Mouse (Mus musculus) layer of hippocampus, adult 8-10 months (tissue): ENCODE measurements at regions not wholly inside any gene's neighbourhood (a gene's known extent, or its start where the extent isn't known, plus 50 kb on each side); places are given as distances from the start of the nearest gene placed in this dataset.

Experiments
- DNase-seq, 2 experiments: peaks; one replicate each; pipeline ENCODE4 v3.0.0; 2022; ENCODE audit warnings: low spot score in 2 of 2

- DNase-seq = no peak
Measured at GRCm38 (mm10) chr8:74555434-74555833, 317.5 kb upstream of the Isx start.

- no peak for DNase-seq
Measured at GRCm38 (mm10) chr8:74557539-74558464, 315.2 kb upstream of the Isx start.

DNA sequence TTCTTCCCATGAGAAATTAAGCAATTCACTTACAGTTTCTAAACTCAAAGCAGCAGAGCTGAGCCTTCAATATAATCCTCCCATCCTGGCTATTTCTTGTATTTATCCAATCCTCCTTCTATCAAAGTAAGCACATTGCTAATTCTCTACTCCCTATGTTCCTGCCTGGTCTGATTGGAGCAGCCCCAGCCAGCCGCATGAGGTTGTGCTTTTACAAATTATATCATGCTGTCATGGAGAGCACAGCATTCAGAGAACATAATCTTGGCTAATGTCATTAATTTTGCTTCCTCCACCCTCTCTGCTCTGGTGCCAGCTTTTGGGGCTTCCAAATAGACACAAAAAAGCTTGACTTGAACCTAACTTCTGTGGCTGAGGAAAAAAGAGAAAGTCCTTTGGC lies 311.9 kb upstream of the Isx start:
- peak in 1 of 2 experiments; percentile 10 for DNase-seq
